Mouse (Mus musculus) mammary gland, adult 2 months (tissue): Measurements from ENCODE around the gene Trim52. TPM values are rescaled to one million over a fixed set of nuclear protein-coding genes. Genes with fewer than 3 reads are reported as not detected.

Source experiments
- polyA plus RNA-seq: library from polyadenylated mRNA; depleted of rRNA; stranded (reverse); fragments of >200 nt; gene quantifications from 2 replicates; pipeline ENCODE4 v1.2.3, GENCODE M21; 2012; ENCODE audit warnings: low replicate concordance; rRNA removed

The Trim52 gene
- not detected in 2 replicates for polyA plus RNA-seq

DNA sequence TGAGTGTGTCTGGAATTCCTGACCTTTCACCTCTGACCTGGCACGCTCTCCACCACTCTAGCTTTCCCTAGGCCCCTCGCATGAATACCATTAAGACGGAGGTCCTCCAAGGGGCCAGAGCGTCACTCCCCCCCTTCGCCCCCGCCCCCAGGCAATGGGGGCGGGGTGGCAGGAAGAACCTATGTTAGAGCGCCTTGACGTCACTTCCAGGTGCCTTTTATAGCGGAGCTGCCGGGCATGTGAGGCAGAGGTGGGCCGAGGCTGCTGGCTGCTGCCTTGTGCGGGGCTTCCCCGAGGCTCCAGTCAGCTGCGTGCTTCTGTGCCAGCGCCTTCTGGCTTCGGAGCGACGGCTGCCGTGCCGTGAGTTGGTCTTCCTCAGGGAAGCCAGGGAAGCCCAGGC, at the start of gene Trim52:
Trim52 (plus strand) TSS at position 219 of the 400 bp plus-strand sequence.

Other genes with a start within 250 kb of the Trim52 start
- 13.9 and 15.0 TPM in 2 replicates for gene Spry2, start 209.4 kb upstream of the Trim52 start, polyA plus RNA-seq